Mouse (Mus musculus) intestine, embryonic 16.5 days (tissue): ENCODE data around the gene Cenpk. TPM values are rescaled to one million over a fixed set of nuclear protein-coding genes. Genes with fewer than 3 reads are reported as not detected.

ENCODE experiments used
- ATAC-seq: fragments of 200-750 bp; cut with Nextera tagmentation; 2 replicates; pipeline ENCODE4 v1.8.0; 2017; ENCODE audit warnings: moderate TSS enrichment, moderate library complexity
- H3K27ac ChIP-seq: fragments of 300-500 bp; sonication (generic); 2 replicates; pipeline ENCODE4 v1.5.1; 2014; ENCODE audit warnings: mild to moderate bottlenecking, low read length
- H3K27me3 ChIP-seq: fragments of 300-500 bp; sonication (generic); replicated peaks from 2 replicates; pipeline ENCODE4 v1.6.1; 2014; ENCODE audit warnings: low read length, control low read depth, mixed read lengths; ENCODE audit not compliant: control insufficient read depth, insufficient read depth
- H3K36me3 ChIP-seq: fragments of 300-500 bp; sonication (generic); 2 replicates; pipeline ENCODE4 v1.6.1; 2014; ENCODE audit warnings: low read length, control low read depth; ENCODE audit not compliant: control insufficient read depth, insufficient read depth
- H3K4me1 ChIP-seq: fragments of 300-500 bp; sonication (generic); 2 replicates; pipeline ENCODE4 v1.6.1; 2014; ENCODE audit warnings: low read length, control low read depth, mixed read lengths; ENCODE audit not compliant: control insufficient read depth, insufficient read depth
- H3K4me2 ChIP-seq: fragments of 300-500 bp; sonication (generic); 2 replicates; pipeline ENCODE4 v1.6.1; 2014; ENCODE audit warnings: low read depth, low read length, control low read depth
- H3K4me3 ChIP-seq: fragments of 300-500 bp; sonication (generic); 2 replicates; pipeline ENCODE4 v1.5.1; 2014; ENCODE audit warnings: mild to moderate bottlenecking, low read length
- H3K9ac ChIP-seq: fragments of 300-500 bp; sonication (generic); 2 replicates; pipeline ENCODE4 v1.6.1; 2014; ENCODE audit warnings: low read depth, low read length
- H3K9me3 ChIP-seq: fragments of 300-500 bp; sonication (generic); 2 replicates; pipeline ENCODE4 v1.6.1; 2016; ENCODE audit warnings: low read length, control low read depth; ENCODE audit not compliant: control insufficient read depth
- WGBS: fragments of 180-500 bp; shearing (Covaris S2); extraction: QIAGEN DNeasy Blood & Tissue Kit; methylation state at CpG from one replicate; pipeline ENCODE4 v1.1.7; 2014; 5-methylcytosine and 5-hydroxymethylcytosine counted together
- polyA plus RNA-seq: library from polyadenylated mRNA; unstranded; fragments of >200 nt; fragmentation: Nextera tagmentation; extraction: Ambion mirVana; gene quantifications from 2 replicates; pipeline ENCODE4 v1.2.1, GENCODE M21; 2015

The Cenpk gene
- polyA plus RNA-seq, 1 experiment from 2014 or later: 38.5 TPM

DNA sequence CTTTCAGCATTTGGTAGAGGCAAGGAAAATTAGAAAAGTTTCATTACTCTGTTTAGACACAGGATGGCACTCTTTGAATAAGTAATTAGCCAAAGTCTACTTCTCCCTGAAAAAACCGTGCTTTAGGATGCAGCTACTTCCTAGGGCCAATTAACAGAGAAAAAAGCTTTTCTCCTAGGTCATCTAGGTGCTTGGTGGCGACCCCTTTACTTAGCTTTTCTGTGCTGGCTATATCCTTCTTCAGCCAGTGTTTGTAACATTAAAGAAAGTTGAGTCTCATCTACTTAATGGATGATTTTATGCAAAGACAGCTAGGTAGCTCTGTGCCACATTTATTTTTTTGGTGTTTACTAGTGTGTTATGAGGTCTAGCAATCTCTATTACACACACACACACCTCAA, 56.6 kb downstream of the Cenpk start:
- no peak overlapping the region for H3K4me2 ChIP-seq
- H3K9me3 ChIP-seq: no peaks in the 10 kb centered on the region
- 6% methylated on average over 2 of the region's 2 CpGs for WGBS
- 0 out of 2 replicates have a peak, but pooled peaks cover 2% of the 10 kb centered on the region for H3K4me1 ChIP-seq
- no peak for ATAC-seq
- no peak overlapping the region for H3K27ac ChIP-seq
- H3K36me3 ChIP-seq: no peaks in the 10 kb centered on the region
- no peak overlapping the region for H3K9ac ChIP-seq
- H3K4me3 ChIP-seq: no peak overlapping the region
- no peaks in the 10 kb centered on the region for H3K27me3 ChIP-seq

DNA sequence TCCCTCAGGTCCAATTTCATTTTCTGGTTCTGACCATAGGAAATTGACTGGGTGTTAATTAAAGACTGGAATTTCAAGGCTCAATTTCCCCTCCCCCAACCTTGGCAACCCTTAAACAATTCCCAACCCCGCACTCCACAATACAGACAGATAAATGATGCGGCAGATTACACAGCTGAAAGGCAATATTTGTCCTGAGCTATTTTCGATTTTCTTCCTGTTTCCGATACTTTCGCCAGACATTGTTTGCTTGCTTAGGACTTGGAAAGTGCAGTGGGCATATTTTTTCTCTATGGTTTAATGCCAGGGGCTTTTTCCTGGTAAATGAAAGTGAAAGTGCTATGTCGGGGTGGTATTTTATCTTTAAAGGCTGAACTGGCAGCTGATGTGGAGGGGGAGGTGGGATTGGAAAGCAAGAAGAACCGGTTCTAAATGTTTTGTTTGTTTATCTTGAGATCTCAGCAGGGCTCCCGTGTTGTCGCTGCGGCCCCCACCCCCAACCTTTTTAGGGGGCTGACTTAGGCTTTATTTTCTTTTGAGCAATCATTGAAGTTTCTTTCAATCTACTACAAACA, 57.4 kb downstream of the Cenpk start:
- Histone ChIP-seq H3K9ac (peak overlapping the region; percentile 65), H3K27ac (peak overlapping the region; percentile 65), H3K36me3 (no peaks in the 10 kb centered on the region), H3K4me3 (peak overlapping the region; percentile 53), H3K9me3 (no peaks in the 10 kb centered on the region), H3K4me2 (peak overlapping the region; percentile 64), H3K27me3 (no peaks in the 10 kb centered on the region), H3K4me1 (0 out of 2 replicates have a peak, but pooled peaks cover 2% of the 10 kb centered on the region)
- 2% methylated on average over 10 of the region's 10 CpGs for WGBS
- ATAC-seq: peak; percentile 5; the same call in 1 of the 2 replicates

DNA sequence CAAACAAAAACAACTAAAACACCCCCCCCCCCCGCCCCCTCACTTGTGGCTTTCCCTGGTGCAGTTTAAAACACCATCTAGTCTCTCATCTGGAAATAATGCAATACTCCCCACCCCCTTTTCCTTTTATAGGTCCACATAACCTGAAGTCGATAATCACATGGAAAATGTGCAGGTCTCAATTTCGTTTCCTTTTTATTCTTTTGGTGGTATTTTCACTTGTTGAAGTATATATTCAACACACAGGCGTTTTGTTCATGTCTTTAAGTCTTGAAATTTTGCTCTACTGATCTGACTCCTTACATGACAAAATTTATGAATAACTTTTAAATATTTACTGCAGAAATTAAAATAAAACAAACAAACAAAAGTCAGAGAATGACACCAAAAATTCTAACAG, 57.9 kb downstream of the Cenpk start:
- H3K4me2 ChIP-seq: peak overlapping the region; percentile 64
- H3K4me1 ChIP-seq: 0 out of 2 replicates have a peak, but pooled peaks cover 2% of the 10 kb centered on the region
- under 1% methylated on average over 4 of the region's 4 CpGs for WGBS
- H3K27ac ChIP-seq: peak overlapping the region; percentile 65; the same call in 1 of the 2 replicates
- H3K9ac ChIP-seq: no peak overlapping the region; the same call in 1 of the 2 replicates
- no peaks in the 10 kb centered on the region for H3K36me3 ChIP-seq
- no peak for ATAC-seq
- H3K27me3 ChIP-seq: no peaks in the 10 kb centered on the region
- H3K9me3 ChIP-seq: no peaks in the 10 kb centered on the region
- H3K4me3 ChIP-seq: peak overlapping the region; percentile 53

- WGBS: 0% methylated on average over 10 of the region's 10 CpGs
- 0 out of 2 replicates have a peak, but pooled peaks cover 2% of the 10 kb centered on the region for H3K4me1 ChIP-seq
- peak overlapping the region; percentile 48 for H3K4me3 ChIP-seq
- peak overlapping the region; percentile 20; the same call in 1 of the 2 replicates for H3K9ac ChIP-seq
- H3K27me3 ChIP-seq: no peaks in the 10 kb centered on the region
- peak overlapping the region; percentile 64 for H3K4me2 ChIP-seq
- peak overlapping the region; percentile 65 for H3K27ac ChIP-seq
- no peaks in the 10 kb centered on the region for H3K9me3 ChIP-seq
- peak; percentile 91 for ATAC-seq
- H3K36me3 ChIP-seq: no peaks in the 10 kb centered on the region
Observed at GRCm38 (mm10) chr13:104286897-104287309, 58.5 kb downstream of the Cenpk start.

- Histone ChIP-seq H3K27ac (peak within 1 kb of the TSS; percentile 74), H3K27me3 (no peaks in the 10 kb centered on the region), H3K36me3 (no peaks in the 10 kb centered on the region), H3K4me3 (peak within 1 kb of the TSS; percentile 48), H3K4me2 (peak within 1 kb of the TSS; percentile 64), H3K4me1 (0 out of 2 replicates have a peak, but pooled peaks cover 2% of the 10 kb centered on the region), H3K9ac (peak within 1 kb of the TSS; percentile 44), H3K9me3 (no peaks in the 10 kb centered on the region)
- ATAC-seq: no peak
- WGBS: 1% methylated on average over 23 of the region's 23 CpGs
Observed at GRCm38 (mm10) chr13:104287366-104288225, 59.2 kb downstream of the Cenpk start, which contains the start of gene Adamts6. Gene Adamts6 (plus strand): TSS chr13:104287835.

DNA sequence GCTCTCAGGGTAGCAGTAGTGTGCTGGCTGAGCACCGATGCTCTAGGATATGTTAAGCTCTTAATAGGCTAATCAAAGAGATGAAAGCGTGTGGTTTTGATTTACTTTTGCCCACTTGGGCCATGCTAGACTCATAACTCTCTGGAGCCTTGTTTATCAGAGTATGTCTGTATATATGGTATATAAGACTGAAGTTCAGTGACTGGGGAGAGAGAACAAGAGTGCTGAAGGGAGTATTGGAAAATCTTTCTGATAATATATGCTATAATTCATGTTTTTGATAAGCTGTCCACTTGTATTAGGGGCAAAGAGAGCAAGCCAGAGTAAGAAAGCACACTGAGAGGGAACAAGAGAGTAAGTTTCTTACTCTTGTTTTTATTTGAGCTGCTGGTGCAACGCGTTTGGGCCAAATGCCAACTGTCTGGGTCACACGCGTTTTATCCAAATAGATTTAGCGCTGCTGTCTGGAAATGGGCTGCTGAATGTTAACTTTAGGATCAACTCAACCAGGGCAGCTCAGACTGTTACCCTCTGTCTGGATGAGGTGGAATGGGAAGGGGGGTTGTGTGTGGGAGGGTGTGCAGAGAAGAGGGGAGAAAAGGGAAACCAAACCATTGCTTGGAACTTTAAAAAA, 59.9 kb downstream of the Cenpk start:
- WGBS: 1% methylated on average over 7 of the region's 7 CpGs
- no peaks in the 10 kb centered on the region for H3K27me3 ChIP-seq
- peak overlapping the region; percentile 64 for H3K4me2 ChIP-seq
- peak; percentile 60 for ATAC-seq
- 0 out of 2 replicates have a peak, but pooled peaks cover 2% of the 10 kb centered on the region for H3K4me1 ChIP-seq
- peak overlapping the region; percentile 48 for H3K4me3 ChIP-seq
- peak overlapping the region; percentile 74 for H3K27ac ChIP-seq
- no peaks in the 10 kb centered on the region for H3K36me3 ChIP-seq
- peak overlapping the region; percentile 44; the same call in 1 of the 2 replicates for H3K9ac ChIP-seq
- H3K9me3 ChIP-seq: no peaks in the 10 kb centered on the region

DNA sequence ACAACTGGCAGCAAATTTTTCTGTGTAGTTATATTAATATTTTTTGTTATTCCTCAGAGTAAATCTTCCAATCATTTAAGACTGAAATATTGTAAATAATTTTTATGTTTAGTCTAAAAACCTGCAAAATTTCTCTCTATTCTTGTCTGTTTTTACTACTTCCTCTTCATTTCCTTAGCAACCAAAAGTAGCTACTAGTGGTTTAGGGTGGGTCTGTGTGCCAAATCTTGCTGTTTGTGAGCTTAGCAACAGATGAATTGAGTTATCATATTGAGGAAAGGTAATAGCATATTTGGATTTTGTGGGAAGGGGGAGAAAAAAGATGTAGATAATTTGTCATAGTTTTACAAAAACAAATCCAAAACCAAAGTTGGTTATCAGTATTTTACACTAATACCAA, 60.8 kb downstream of the Cenpk start:
- Histone ChIP-seq H3K4me3 (no peak overlapping the region), H3K9ac (no peak overlapping the region), H3K27me3 (no peaks in the 10 kb centered on the region), H3K9me3 (no peaks in the 10 kb centered on the region), H3K27ac (no peak overlapping the region), H3K4me1 (0 out of 2 replicates have a peak, but pooled peaks cover 2% of the 10 kb centered on the region), H3K4me2 (no peak overlapping the region), H3K36me3 (no peaks in the 10 kb centered on the region)
- ATAC-seq: no peak

GRCm38 (mm10) chr13:104295472-104295871, 67.1 kb downstream of the Cenpk start:
- 86% methylated on average over 1 of the region's 1 CpGs for WGBS
- Histone ChIP-seq H3K4me1 (no peaks in the 10 kb centered on the region), H3K27me3 (no peaks in the 10 kb centered on the region), H3K9ac (no peak overlapping the region), H3K4me2 (no peak overlapping the region), H3K4me3 (no peak overlapping the region), H3K9me3 (no peaks in the 10 kb centered on the region), H3K27ac (no peak overlapping the region), H3K36me3 (no peaks in the 10 kb centered on the region)
- no peak for ATAC-seq
